Mouse (Mus musculus) spleen, adult 18-20 months (tissue): ENCODE results near the gene Dazap1.
A peak's percentile ranks its signal among the peaks of the same experiment; 100 is the strongest.
"Not testable (repeated sequence)": the region's sequence is repeated elsewhere in the genome, so short reads cannot be mapped to it uniquely, and the experiment has no call there.

Experiments used
- DNase-seq, 2 experiments: peaks; one replicate each; pipeline ENCODE4 v3.0.0; 2022; ENCODE audit warnings: mixed read lengths in 2 of 2

The Dazap1 gene

GRCm38 (mm10) chr10:80260642-80261584 lies at the start of gene Dazap1, which contains the start of gene Gamt:
Dazap1 (plus strand) TSS chr10:80261486.
Gamt (minus strand) TSS chr10:80261012.
- peak; percentile 93 to 98 for DNase-seq

GRCm38 (mm10) chr10:80211547-80212103 lies 49.7 kb upstream of the Dazap1 start:
- not testable (repeated sequence) for DNase-seq

GRCm38 (mm10) chr10:80215048-80215772 lies 46.1 kb upstream of the Dazap1 start:
- no peak for DNase-seq

DNA sequence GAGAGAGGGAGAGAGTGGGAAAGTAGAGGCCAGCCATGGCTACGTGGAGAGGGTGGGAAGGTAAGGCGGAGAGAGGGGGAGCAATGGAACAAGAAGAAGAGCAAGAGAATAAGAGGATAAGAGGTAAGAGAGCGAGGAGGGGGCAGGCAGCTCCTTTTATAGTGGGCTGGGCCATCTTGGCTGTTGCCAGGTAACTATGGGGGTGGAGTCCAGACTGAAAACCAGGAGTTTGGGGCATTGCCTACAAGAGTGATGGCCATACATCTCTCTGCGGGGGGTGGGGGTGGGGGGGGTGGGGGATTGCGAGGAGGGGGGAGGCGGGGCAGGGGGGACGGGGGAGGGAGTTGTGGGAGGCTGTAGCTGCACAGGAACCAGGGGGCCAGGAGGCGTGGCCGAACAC lies 40.6 kb upstream of the Dazap1 start:
- DNase-seq, result no peak

DNA sequence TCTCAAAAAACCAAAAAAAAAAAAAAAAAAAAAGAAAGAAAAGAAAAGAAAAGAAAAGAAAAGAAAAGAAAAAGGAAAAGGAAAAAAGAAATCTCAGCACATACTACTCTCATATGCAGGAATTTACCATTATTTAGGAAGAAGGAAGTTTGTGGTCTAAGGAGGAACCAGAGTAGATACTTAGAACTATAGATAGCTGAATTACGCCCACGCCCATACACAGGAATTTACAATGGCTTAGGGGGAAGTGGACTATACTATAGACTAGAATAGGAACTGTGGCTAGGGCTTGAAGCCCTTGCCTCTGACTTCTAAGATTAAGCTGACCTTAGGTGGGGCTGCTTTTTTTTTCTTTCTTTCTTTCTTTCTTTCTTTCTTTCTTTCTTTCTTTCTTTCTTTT lies 38.1 kb upstream of the Dazap1 start:
- not testable (repeated sequence) for DNase-seq

GRCm38 (mm10) chr10:80226071-80226415 lies 35.2 kb upstream of the Dazap1 start:
- DNase-seq, result no peak

DNA sequence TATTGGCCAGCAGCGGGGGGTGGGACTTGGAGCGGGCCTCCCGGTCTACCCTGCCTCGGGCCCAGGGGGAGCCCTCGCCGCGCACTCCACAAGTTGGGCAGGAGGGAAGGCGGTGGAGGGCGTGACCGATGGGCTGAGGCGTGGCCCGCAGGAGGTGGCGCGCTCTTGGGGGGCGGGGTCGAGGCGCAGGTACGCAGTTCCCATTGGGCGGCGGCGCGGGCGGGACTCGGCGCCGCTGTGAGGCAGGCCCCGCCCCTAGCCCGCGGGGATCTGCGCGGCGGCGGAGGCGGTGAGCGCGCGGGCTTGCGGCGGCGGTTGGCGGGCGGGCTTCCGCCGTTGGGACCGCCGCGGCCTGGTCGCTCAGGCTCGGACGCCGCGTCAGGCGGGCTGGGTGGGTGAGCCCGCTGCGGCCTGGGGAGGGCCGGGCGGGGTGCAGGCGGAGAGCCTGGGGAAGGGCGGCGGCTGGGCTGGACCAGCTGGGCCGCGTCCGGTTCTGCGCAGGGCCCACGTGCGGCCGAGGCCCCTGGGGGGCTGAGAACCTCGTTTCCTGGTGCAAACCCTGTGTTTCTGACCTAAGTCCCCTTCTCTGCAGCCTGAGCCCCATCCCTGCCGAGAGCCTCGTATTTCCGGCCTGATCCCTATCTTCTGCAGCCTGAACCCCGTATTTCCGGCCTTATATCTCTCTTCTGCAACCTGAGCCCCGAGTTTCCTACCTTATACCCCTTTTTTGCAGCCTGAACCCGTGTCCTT lies 34.7 kb upstream of the Dazap1 start, which contains the start of gene Mum1:
Mum1 (plus strand) TSS at position 19 of the 750 bp plus-strand sequence.
- DNase-seq, result peak; percentile 98

- DNase-seq, result no peak
Observed at GRCm38 (mm10) chr10:80227166-80227539, 34.1 kb upstream of the Dazap1 start.

DNA sequence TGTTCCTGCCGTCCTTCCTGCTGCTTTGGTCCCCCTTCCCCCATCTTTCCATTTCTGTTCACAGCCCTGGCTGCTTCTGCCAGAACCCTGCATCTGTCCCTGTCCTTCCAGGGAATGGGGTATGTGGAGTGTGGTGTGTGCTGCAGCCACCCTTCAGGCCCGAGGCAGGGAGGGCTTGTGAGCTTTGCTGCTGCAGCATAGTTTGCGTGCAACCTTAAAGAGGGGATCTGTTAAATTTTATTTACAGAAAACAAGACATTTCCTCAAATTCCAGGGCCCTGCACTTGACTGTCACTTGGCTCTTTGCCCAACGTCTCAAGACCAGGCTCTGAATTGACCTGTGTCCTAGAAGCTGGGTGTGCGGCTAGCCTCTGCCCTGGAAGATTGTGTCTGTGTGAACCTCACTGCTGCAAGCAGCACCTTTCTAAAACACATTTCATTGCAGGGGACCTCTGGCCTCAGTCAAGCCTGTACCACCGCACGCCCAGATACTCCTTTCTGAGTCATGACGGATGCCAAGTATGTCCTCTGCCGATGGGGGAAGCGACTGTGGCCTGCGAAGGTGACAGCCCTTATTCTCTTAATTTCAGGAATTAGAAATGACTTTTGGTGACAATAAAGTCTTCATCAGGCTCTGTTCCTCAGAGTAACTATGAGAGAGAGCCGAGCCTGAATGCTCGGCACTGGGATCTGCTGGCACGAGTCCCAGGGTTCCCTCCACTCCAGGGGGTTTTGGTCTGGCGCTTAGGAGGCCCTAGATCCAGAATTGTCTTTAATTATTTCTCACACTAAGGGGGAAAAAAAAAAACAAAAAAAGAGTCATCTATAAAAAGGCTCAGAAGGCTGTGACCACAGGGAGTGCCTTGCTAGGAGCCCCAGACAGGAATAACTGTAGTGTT lies 33.2 kb upstream of the Dazap1 start:
- DNase-seq, result no peak

- no peak for DNase-seq
Observed at GRCm38 (mm10) chr10:80236145-80236825, 25.0 kb upstream of the Dazap1 start.

DNA sequence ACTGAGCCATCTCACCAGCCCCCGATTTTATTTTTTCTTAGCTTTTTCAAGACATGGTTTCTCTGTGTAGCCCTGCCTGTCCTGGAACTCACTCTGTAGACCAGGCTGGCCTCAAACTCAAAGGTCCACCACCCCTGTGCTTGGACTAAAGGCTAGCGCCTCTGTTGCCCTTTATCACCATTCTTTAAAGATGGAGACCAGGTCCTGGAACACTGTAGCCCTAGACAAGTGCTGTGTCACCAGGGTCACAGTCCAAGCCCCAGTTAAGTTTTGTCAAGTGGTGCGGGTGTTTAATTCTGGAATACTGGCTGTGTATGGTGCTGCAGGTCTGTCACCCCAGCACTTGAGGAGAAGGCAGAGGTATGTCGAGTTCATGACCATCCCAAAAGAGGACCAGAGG lies 24.3 kb upstream of the Dazap1 start:
- DNase-seq, result no peak

DNA sequence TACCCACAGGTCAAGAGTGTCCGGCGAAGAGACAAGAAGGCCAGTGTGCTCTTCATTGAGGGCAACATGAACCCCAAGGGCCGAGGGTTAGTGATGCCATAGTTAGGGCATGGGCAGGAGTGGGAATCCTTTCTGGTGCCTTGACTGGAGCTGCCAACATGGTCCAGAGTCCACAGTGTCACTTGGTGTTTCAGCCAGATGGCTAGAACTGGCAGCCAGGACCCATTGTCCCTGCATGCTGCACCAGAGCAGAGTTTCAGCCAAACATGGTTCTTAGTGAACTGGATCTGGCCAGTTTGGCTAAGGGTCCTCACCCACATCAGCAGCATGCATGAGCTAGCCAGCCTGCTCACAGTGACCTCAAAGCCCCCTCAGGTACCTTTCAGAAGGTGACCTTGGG lies 23.0 kb upstream of the Dazap1 start:
- DNase-seq, result no peak

DNA sequence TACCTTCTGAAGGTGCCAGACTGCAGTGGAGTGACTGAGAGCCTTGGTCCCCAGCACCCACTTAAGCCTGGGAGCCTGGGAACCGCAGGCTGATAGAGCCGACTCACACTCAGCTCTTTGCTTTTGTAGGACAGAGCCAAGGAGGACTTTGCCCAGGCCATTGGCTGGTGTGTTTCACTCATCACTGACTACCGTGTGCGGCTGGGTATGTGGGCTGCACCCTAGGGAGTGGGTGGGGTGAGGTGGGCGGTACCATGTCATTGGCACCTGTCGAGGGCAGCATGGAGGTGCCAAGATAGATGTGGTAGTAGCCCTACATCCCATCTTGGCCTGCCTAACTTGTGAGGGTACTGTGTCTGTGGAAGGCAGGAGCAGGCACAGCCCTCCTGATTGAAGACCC lies 21.5 kb upstream of the Dazap1 start:
- DNase-seq, result no peak

DNA sequence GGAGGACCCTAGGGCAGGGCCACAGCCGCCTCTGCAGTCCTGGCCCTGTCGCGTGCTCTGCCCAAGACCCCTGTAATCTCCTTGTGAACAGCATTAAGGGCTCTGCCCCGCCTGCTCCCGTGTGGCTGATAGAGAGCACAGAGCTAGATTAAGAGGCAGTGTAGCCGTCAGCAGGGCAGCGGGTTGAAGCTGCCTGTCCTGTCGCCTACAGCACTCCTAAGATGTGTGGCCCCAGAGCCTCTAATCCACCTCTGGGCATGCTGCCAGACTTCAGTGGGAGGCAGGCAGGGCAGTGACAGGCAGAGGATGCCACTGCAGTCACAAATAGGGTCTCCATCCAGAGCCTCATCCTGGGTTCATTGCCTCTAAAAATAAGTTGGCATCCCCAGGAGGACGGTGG lies 19.2 kb upstream of the Dazap1 start:
- DNase-seq, result no peak

DNA sequence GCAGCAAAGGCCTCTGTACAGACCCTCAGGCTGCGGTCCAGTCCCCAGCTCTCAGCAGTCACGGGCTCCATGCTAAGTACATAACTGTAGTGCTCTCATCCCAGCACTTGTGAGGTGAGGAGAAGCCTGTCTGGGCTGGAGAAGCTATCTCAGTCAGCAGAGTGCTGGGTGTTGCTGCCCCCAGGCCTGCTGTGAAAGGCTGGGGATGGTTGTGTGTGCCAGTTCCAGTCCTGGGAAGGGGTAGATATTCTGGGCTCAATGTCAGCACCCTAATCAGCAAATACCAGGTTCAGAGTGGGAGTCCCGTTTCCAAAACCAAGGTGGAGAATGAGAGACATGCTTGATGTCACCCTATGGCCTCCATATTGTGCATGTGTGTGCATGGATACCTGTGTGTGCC lies 18.7 kb upstream of the Dazap1 start:
- DNase-seq, result no peak

DNA sequence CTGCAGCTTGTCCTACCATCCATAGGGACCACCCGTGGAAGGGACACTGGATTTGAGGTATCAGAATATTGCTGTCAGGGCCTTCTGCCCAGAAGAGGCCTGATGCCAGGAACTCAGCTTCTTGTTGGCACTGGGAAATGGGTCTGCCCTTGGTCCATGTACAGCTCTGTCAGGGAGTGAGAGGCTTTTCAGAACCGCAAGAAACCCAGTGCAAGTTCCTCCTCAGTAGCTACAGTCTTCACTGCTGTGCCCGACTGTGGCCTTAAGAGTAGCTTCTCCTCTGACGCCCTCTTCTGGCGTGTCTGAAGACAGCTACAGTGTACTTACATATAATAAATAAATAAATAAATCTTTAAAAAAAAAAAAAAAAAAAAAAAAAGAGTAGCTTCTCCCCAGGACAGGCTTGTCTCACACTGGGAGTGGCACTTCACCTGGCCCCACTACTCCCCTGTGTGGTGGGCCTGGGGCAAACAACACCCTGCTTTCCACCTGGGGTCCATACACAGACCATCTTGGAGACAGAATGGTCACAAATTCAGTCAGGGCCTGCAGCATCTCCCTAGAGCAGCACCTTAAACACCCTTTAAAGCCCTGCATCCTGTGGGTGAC lies 16.4 kb upstream of the Dazap1 start:
- DNase-seq, result no peak

- peak; percentile 52 to 75 for DNase-seq
Observed at GRCm38 (mm10) chr10:80245600-80245999, 15.7 kb upstream of the Dazap1 start.

GRCm38 (mm10) chr10:80247849-80248248 lies 13.4 kb upstream of the Dazap1 start:
- no peak for DNase-seq

- DNase-seq, result not testable (repeated sequence)
Observed at GRCm38 (mm10) chr10:80248437-80248836, 12.8 kb upstream of the Dazap1 start.

DNA sequence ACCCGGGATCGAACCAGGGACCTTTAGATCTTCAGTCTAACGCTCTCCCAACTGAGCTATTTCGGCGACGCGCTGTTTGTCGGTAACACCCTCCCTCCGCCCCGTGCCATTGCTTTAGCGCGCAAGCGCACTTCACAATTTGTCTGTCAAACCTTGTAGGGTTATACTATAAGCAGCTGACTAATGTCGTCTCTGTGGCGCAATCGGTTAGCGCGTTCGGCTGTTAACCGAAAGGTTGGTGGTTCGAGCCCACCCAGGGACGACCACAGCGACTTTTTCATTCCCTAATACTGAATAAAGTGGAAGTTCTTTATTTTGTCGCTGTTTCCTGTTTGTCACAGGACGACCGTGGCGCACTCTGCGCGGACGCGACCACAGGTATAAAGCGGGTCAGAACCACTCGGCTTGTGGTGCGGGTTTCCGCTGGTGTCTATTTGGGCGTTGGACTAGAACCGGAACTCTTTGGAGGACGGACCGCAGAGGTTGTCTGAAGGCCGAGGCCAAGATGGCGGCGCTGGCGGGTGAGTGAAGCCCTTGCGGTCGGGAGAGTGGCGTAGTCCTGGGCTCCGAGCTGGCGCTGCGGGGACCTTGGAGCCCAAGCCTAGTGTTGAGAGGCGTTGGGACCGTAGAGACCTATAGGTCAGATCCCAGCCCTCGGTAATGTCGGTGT lies 12.2 kb upstream of the Dazap1 start, which contains the start of gene Ndufs7:
Ndufs7 (plus strand) TSS at position 151 of the 670 bp plus-strand sequence.
- DNase-seq, result peak; percentile 90 to 91
